Mouse (Mus musculus): ENCODE results near the gene Cfb. TPM values are rescaled to one million over a fixed set of nuclear protein-coding genes. Genes with fewer than 3 reads are reported as not detected.

The Cfb gene
- polyA plus RNA-seq, 1 experiment = 14.9 TPM

DNA sequence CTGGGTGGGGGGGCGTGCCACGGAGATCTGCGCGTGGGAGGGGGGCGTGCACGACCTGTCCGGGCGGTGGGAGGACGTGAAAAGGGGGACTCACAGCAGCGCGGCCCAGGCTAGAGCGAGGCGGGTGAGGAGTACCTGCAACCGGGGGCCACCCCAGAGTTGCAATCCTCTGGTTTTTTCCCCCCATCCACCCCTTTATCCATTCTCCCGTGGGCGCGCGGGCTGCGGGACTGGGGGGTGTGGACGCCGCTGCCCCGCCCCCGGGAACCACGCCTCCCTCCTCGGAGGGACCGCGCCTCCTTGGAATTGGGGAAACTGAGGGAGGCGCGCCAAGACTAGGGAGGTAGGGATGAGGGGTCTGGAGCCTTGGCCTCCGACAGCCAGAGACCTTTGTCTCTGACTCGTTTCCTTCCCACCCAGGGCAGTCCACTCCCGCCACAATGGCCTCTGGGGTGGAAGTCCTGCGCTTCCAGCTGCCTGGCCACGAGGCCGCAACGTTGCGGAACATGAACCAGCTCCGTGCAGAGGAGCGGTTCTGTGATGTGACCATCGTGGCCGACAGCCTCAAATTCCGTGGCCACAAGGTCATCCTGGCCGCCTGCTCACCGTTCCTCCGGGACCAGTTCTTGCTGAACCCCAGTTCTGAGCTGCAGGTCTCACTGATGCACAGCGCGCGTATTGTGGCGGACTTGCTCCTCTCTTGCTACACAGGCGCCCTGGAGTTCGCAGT lies 32.6 kb upstream of the Cfb start:
- DNase-seq = peak; percentile 45
- WGBS = 15% methylated on average over 51 of the region's 51 CpGs
- H3K4me1 ChIP-seq (replicated peaks; ENCODE audit: control insufficient read depth, insufficient read depth, low read length) = peaks cover 22% of the 10 kb centered on the region
- no peak for TF ChIP-seq CTCF (IDR thresholded peaks at IDR 0.05; ENCODE audit: borderline replicate concordance, control insufficient read depth, extremely low read depth, insufficient read depth, low read length, poor library complexity)
- TF ChIP-seq POLR2A (IDR thresholded peaks at IDR 0.05; ENCODE audit: control insufficient read depth, extremely low read depth, insufficient read depth, low read length, poor library complexity) = no peak
- no peak overlapping the region for H3K27ac ChIP-seq (ENCODE audit: control insufficient read depth, insufficient read depth, low read length)
- peak overlapping the region; percentile 65 for H3K4me3 ChIP-seq (ENCODE audit: control insufficient read depth, insufficient read depth, low read length)
- no peaks in the 10 kb centered on the region for H3K36me3 ChIP-seq (ENCODE audit: control insufficient read depth, insufficient read depth, low read length)
- no peaks in the 10 kb centered on the region for H3K27me3 ChIP-seq (ENCODE audit: control insufficient read depth, insufficient read depth, low read length)

DNA sequence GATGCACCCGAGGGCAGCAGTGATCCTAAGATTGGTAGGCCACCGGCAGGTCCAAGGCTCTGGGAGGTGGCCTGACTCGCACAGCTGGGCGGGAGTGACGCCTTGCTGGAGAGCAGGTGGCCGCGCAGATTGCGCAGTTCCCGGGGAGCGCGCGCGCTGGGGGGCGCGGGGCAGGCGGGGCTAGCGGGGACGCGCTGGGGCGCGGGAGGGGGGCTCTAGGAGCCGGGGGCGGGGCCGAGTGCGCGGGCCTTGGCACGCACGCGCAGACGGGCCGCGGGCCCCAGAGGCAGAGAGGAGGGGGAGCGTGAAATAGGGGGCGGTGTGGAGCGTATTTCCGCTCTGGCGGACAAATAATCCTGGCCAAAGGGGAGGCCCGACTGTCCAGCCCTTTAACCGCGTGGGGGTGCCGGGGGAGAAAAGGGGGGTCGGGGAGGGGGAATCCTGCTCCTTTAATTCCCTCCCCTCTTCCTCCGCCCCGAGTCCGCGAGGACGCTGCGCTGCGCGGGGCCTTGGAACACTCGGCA lies 31.8 kb upstream of the Cfb start:
- 1% methylated on average over 46 of the region's 51 CpGs for WGBS
- TF ChIP-seq CTCF (IDR thresholded peaks at IDR 0.05; ENCODE audit: borderline replicate concordance, control insufficient read depth, extremely low read depth, insufficient read depth, low read length, poor library complexity) (0 out of 2 replicates have a peak, but pooled peaks have one; percentile 27), POLR2A (IDR thresholded peaks at IDR 0.05; ENCODE audit: control insufficient read depth, extremely low read depth, insufficient read depth, low read length, poor library complexity) (peak; percentile 55)
- H3K36me3 ChIP-seq (ENCODE audit: control insufficient read depth, insufficient read depth, low read length) = no peaks in the 10 kb centered on the region
- H3K4me3 ChIP-seq (ENCODE audit: control insufficient read depth, insufficient read depth, low read length) = peak overlapping the region; percentile 61
- H3K27me3 ChIP-seq (ENCODE audit: control insufficient read depth, insufficient read depth, low read length) = no peaks in the 10 kb centered on the region
- peak overlapping the region; percentile 22; the same call in 1 of the 2 replicates for H3K27ac ChIP-seq (ENCODE audit: control insufficient read depth, insufficient read depth, low read length)
- peaks cover 21% of the 10 kb centered on the region for H3K4me1 ChIP-seq (replicated peaks; ENCODE audit: control insufficient read depth, insufficient read depth, low read length)
- peak; percentile 91 for DNase-seq

DNA sequence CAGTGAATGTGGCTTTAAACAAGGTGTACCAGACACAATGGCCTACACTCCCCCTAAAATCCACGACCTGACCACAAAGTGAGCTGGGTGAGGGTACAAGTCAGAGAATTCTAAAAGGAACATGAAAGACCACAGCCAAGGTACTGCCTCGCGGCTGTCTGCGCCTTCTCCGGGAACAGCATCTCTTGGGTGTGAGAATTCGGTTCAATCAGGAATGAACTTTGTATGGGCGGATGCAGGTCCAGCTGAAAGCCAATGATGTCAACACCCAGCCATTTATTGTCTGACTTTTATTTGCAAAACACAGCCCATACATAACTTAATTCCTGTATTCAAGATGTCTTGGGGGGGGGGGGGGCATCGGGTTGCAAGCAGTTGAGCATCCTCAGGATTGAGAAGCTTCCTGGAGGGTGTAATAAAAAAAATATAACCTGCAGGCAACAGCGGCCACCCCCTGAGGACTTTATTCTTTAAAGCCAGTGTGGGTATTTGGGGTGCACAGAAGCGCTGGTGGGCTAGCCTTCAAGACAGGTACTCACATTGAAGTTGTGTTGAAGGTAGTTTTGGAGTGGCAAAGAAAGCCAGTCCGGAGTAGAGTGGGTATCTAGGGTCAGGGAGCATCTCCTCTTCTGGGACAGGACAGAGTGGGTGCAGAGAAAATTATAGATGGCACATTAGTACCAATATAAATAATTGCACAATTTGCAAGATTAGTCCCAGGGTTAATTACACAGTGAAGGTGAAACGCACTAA lies 30.9 kb upstream of the Cfb start:
- H3K27me3 ChIP-seq (ENCODE audit: control insufficient read depth, insufficient read depth, low read length) = no peaks in the 10 kb centered on the region
- DNase-seq = no peak
- no peak for TF ChIP-seq CTCF (IDR thresholded peaks at IDR 0.05; ENCODE audit: borderline replicate concordance, control insufficient read depth, extremely low read depth, insufficient read depth, low read length, poor library complexity)
- TF ChIP-seq POLR2A (IDR thresholded peaks at IDR 0.05; ENCODE audit: control insufficient read depth, extremely low read depth, insufficient read depth, low read length, poor library complexity) = no peak
- 83% methylated on average over 12 of the region's 12 CpGs for WGBS
- no peak overlapping the region for H3K4me3 ChIP-seq (ENCODE audit: control insufficient read depth, insufficient read depth, low read length)
- peaks cover 21% of the 10 kb centered on the region for H3K4me1 ChIP-seq (replicated peaks; ENCODE audit: control insufficient read depth, insufficient read depth, low read length)
- H3K36me3 ChIP-seq (ENCODE audit: control insufficient read depth, insufficient read depth, low read length) = no peaks in the 10 kb centered on the region
- H3K27ac ChIP-seq (ENCODE audit: control insufficient read depth, insufficient read depth, low read length) = no peak overlapping the region

- Histone ChIP-seq H3K27me3 (ENCODE audit: control insufficient read depth, insufficient read depth, low read length) (no peaks in the 10 kb centered on the region), H3K4me3 (ENCODE audit: control insufficient read depth, insufficient read depth, low read length) (no peak overlapping the region), H3K27ac (ENCODE audit: control insufficient read depth, insufficient read depth, low read length) (no peak overlapping the region), H3K4me1 (replicated peaks; ENCODE audit: control insufficient read depth, insufficient read depth, low read length) (peaks cover 16% of the 10 kb centered on the region), H3K36me3 (ENCODE audit: control insufficient read depth, insufficient read depth, low read length) (no peaks in the 10 kb centered on the region)
- DNase-seq = no peak
- WGBS = 97% methylated on average over 2 of the region's 2 CpGs
- TF ChIP-seq CTCF (IDR thresholded peaks at IDR 0.05; ENCODE audit: borderline replicate concordance, control insufficient read depth, extremely low read depth, insufficient read depth, low read length, poor library complexity) (no peak), POLR2A (IDR thresholded peaks at IDR 0.05; ENCODE audit: control insufficient read depth, extremely low read depth, insufficient read depth, low read length, poor library complexity) (no peak)
Measured at GRCm38 (mm10) chr17:34891377-34891776, 29.1 kb upstream of the Cfb start.

- Histone ChIP-seq H3K4me3 (ENCODE audit: control insufficient read depth, insufficient read depth, low read length) (no peak overlapping the region), H3K27me3 (ENCODE audit: control insufficient read depth, insufficient read depth, low read length) (no peaks in the 10 kb centered on the region), H3K27ac (ENCODE audit: control insufficient read depth, insufficient read depth, low read length) (no peak overlapping the region), H3K36me3 (ENCODE audit: control insufficient read depth, insufficient read depth, low read length) (no peaks in the 10 kb centered on the region), H3K4me1 (replicated peaks; ENCODE audit: control insufficient read depth, insufficient read depth, low read length) (peaks cover 9% of the 10 kb centered on the region)
- TF ChIP-seq CTCF (IDR thresholded peaks at IDR 0.05; ENCODE audit: borderline replicate concordance, control insufficient read depth, extremely low read depth, insufficient read depth, low read length, poor library complexity) (no peak), POLR2A (IDR thresholded peaks at IDR 0.05; ENCODE audit: control insufficient read depth, extremely low read depth, insufficient read depth, low read length, poor library complexity) (no peak)
- 97% methylated on average over 12 of the region's 12 CpGs for WGBS
- no peak for DNase-seq
Measured at GRCm38 (mm10) chr17:34890074-34890743, 27.9 kb upstream of the Cfb start.

- no peaks in the 10 kb centered on the region for H3K27me3 ChIP-seq (ENCODE audit: control insufficient read depth, insufficient read depth, low read length)
- H3K4me3 ChIP-seq (ENCODE audit: control insufficient read depth, insufficient read depth, low read length) = no peak overlapping the region
- DNase-seq = no peak
- H3K27ac ChIP-seq (ENCODE audit: control insufficient read depth, insufficient read depth, low read length) = no peak overlapping the region
- H3K36me3 ChIP-seq (ENCODE audit: control insufficient read depth, insufficient read depth, low read length) = no peaks in the 10 kb centered on the region
- TF ChIP-seq POLR2A (IDR thresholded peaks at IDR 0.05; ENCODE audit: control insufficient read depth, extremely low read depth, insufficient read depth, low read length, poor library complexity) (no peak), CTCF (IDR thresholded peaks at IDR 0.05; ENCODE audit: borderline replicate concordance, control insufficient read depth, extremely low read depth, insufficient read depth, low read length, poor library complexity) (no peak)
- 76% methylated on average over 5 of the region's 5 CpGs for WGBS
- H3K4me1 ChIP-seq (replicated peaks; ENCODE audit: control insufficient read depth, insufficient read depth, low read length) = no peaks in the 10 kb centered on the region
Measured at GRCm38 (mm10) chr17:34887942-34888341, 25.6 kb upstream of the Cfb start.

Data from thymus, adult 2 months (tissue).